Mouse (Mus musculus) cerebellum, adult 18-20 months (tissue): ENCODE data around the gene Hcrtr2.

ENCODE experiments used
- DNase-seq, 2 experiments: peaks; one replicate each; pipeline ENCODE4 v3.0.0; 2021

Hcrtr2 gene

DNA sequence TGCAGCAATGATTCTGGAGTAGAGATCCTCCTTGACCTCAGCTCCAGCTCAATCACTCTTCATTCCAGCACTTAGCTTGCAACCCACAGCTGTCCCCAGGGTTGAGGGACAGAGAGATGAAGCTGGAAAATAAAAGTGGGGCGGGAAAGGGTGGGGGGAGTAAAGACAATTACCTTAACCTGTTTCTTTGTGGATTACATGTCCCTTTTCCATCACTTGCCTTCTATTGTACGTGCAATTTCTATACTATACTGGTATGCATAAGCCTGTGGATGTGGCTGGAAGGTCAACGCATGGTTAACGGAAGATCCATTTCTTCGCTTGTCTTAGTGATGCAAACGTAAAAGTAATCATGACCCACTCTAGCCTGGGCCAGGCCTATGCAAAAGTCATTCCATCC lies at the start of gene Hcrtr2:
Hcrtr2 (minus strand) TSS at position 101 of the 400 bp plus-strand sequence.
- DNase-seq = no peak

DNA sequence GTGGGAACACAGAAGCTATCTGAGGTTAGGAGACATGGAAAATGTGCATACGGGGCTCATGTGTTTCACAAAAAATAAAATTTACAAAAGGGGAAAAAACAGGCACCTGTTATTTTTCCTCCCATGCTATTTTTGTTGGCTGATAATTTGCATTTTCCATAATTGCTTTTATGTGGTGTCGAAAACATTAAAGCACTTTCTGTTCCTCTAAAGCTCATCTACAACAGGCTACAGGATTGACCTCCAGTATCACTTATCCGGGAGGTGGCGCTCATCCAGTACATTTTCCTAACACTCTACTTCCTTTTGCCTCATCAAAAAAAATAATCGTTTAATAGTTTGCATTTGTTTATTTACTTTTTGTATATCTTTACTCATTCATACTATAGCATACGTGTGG lies 41.2 kb upstream of the Hcrtr2 start:
- DNase-seq = no peak

DNA sequence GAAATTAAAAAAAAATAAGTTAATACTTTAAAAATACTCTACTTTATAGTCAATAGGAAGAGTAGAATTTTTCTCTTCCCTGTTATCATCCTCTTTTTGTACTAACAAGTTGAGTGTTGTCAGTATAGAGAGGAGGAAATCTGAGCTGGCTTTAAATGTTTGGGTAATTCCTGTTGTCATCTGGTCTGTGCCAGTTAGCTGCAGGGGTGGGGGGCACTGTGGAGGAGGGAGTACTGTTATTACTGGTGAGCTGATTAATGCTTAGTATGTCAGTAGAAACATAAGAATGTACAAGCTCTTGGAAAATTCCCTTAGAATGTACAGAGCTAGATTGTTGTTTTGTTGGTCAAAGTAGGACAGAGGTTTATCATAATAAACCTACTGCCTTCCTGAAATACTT lies 36.7 kb upstream of the Hcrtr2 start:
- DNase-seq = no peak

- no peak for DNase-seq
Measured at GRCm38 (mm10) chr9:76352346-76352745, 28.7 kb upstream of the Hcrtr2 start.

GRCm38 (mm10) chr9:76347298-76347697 lies 23.6 kb upstream of the Hcrtr2 start:
- no peak for DNase-seq

DNA sequence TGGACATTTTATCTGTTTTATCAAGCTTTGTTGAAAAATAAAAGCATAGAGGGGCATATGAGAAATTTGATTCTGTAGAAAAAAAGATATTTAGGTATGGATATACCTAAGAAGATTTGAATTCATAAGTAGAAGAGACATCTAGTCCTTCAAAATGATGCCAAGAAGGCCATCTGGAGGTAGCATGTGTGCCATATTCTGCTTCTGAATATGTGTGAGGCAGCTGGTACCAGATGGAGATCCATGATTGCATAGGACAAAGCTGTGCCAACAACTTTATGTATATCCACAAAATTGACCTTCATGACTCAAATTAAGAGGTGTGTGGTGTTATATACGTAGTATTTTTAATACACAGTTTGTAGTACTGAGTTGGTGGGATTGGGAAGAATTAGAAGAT lies 7.4 kb upstream of the Hcrtr2 start:
- peak; percentile 18 to 35 for DNase-seq

GRCm38 (mm10) chr9:76323186-76323701 lies 412 bp downstream of the Hcrtr2 start:
- peak; percentile 2 to 19 for DNase-seq

- DNase-seq = no peak
Measured at GRCm38 (mm10) chr9:76322122-76323052, 1.3 kb downstream of the Hcrtr2 start.

DNA sequence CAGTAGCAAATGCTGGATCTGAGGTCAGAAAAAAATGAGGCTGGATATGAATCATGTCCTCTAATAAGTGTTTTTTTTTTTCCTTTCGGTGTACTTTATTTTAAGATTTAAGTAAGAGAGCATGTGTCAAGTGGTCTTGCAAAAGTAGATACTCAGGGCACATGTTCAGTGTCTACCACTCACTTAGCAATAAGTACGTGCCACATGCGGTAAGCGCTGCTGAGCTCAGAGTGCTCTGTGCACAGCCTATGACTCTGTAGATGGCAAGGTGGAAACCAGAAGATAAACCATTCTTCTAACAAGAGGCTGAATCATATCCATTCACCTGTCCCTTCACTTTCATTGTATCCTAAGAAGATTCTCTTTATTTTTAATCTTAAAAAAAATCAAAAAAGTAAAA lies 2.1 kb downstream of the Hcrtr2 start:
- DNase-seq = no peak

GRCm38 (mm10) chr9:76320755-76321154 lies 2.9 kb downstream of the Hcrtr2 start:
- DNase-seq = no peak

DNA sequence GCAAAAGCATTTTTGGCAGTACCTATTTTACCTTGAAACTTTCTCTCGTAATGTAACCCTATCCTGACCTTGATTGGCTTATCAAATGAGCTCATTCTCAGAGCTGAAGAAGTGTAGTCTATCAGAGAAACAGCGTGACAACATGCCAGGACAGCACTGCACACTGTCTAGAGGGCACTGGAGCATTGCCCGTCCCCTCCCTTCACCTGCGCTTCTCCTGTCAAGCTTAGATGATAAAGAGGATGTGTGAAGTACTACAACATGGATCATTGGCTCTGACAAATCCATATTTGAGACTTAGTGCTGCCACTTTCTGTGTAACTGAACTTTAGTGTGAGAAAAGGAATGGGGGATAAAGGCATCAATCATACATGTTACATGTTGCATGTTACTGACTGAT lies 5.4 kb downstream of the Hcrtr2 start:
- no peak for DNase-seq

GRCm38 (mm10) chr9:76315096-76315495 lies 8.6 kb downstream of the Hcrtr2 start:
- DNase-seq = no peak

DNA sequence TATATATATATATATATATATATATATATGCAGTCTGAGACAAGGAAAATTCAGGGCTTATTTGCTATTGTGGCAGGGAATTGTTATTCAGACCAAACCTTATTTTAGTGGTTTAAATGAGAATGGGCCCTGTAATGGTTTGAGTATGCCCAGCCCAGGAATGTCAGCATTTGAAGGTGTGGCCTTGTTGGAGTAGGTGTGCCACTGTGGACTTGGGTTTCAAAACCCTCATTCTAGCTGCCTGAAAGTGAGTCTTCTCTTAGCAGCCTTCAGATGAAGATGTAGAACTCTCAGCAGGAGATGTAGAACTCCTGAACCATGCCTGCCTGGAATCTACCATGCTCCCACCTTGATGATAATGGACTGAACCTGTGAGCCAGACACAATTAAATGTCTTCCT lies 9.7 kb downstream of the Hcrtr2 start:
- no peak for DNase-seq

GRCm38 (mm10) chr9:76312221-76312620 lies 11.4 kb downstream of the Hcrtr2 start:
- no peak for DNase-seq

DNA sequence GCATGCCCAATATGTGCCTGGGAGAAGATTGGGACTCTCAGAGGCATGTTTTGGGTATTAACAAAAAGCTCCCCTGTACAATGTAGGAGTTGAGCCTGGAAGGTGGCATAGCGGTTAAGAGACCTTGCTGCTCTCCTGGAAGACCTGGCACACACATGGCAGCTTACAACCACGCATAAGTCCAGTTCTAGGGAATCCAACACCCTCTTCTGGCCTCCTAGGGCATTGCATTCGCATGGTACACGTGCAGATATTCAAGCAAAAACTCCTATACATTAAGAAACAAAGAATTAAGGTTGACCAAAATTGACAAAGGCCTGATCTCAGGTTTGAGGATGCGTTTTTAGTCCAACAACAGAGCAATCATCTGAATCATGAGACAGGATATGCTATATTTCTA lies 32.3 kb downstream of the Hcrtr2 start:
- DNase-seq = no peak

- DNase-seq = no peak
Measured at GRCm38 (mm10) chr9:76270886-76271285, 52.8 kb downstream of the Hcrtr2 start.

- DNase-seq = no peak
Measured at GRCm38 (mm10) chr9:76257731-76258130, 65.9 kb downstream of the Hcrtr2 start.

- DNase-seq = no peak
Measured at GRCm38 (mm10) chr9:76252544-76252943, 71.1 kb downstream of the Hcrtr2 start.

- DNase-seq = no peak
Measured at GRCm38 (mm10) chr9:76252109-76252508, 71.5 kb downstream of the Hcrtr2 start.

- DNase-seq = no peak
Measured at GRCm38 (mm10) chr9:76242322-76242721, 81.3 kb downstream of the Hcrtr2 start.

- no peak for DNase-seq
Measured at GRCm38 (mm10) chr9:76237946-76238345, 85.7 kb downstream of the Hcrtr2 start.

DNA sequence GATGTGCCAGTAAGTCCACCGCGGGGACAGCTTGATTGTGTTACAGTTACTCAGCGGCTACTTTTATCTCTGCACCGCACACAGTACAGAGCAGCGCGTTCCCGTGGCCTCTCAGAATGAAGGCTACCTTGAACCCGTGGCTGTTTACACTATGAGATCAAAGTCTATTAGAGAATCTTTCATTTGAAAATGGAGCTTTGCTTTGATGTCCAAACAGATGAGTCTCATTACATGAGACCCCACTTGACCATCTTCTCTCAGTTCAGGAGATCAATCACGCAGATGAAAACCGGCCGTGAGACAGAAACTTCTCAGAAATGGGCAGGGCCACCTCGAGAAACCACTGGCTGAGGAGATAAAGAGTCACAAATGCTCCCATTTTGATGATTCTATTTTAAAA lies 86.4 kb downstream of the Hcrtr2 start:
- no peak for DNase-seq

DNA sequence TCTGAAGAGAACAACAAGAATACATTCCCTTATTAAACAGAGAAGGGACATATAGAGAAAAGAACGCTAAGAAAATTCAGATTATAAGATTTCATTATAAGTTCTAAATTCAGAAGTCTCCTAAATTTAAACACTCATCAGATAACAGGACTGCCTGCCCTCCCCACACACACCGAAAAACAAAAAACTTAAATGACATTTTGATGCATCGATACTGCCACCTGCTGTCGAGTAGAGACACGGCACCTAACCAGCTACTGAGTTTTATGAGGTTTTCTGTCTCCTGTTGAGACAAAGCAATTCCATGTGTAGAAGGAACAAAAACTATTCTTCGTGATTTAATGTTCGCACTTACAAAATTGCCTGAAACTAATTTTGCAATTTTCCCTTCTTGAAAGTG lies 87.0 kb downstream of the Hcrtr2 start:
- peak; percentile 56 to 66 for DNase-seq

DNA sequence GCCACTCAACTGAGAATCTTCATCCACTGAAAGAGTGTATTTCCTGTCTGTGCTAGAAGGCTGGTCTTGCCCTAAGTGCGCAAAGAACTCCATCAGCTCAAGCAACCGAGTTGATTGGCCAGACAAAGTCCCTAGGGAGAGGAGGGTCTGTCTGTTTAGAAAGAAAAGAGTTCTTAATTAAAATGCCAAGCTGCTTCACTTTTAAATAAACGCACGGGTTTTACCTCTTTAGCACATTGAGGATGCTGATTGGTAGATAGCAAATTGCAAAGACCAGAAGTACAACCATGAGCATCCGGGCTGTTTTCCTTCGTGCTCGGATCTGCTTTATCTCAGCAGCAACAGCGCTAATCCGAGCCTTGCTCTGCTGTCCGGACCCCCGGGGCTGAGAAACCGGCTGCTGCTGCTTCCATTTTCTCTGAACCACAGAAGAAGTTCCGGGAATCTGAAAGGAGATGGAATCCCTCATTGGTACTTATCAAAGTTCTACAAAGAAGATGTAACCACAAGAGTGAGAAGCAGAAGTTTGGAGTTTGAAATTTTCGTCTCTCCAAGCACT lies 87.6 kb downstream of the Hcrtr2 start:
- no peak for DNase-seq
